Mouse (Mus musculus) Patski (cell line): ENCODE measurements around the gene Gm35134. TPM values are rescaled to one million over a fixed set of nuclear protein-coding genes. Genes with fewer than 3 reads are reported as not detected.
"Not testable (repeated sequence)": the region's sequence is repeated elsewhere in the genome, so short reads cannot be mapped to it uniquely, and the experiment has no call there.

Source experiments
- ATAC-seq: fragments of 100-300 bp; one replicate; pipeline ENCODE4 v1.8.0; 2021
- CTCF ChIA-PET: fragments of 350-600 bp; sonication (Branson Sonifier 250); formaldehyde crosslinking; loops from one replicate; lab custom pipeline; 2022; ENCODE audit warnings: inconsistent platforms; lab: Charles Lee
- POLR2A ChIA-PET: fragments of 350-600 bp; sonication (Branson Sonifier 250); formaldehyde crosslinking; loops from one replicate; lab custom pipeline; 2022; ENCODE audit warnings: antibody characterized with exemption, inconsistent platforms; lab: Charles Lee
- DNase-seq: peaks from one replicate; pipeline ENCODE4 v3.0.0-alpha.2; 2011; ENCODE audit warnings: low read depth, low spot score
- H3K27me3 ChIP-seq: fragments of 371-371 bp; one replicate; pipeline ENCODE4 v1.5.1; 2021
- in situ Hi-C: fragments of 300-500 bp; cut with MboI; formaldehyde crosslinking; loops from 3 replicates; pipeline ENCODE4 v1.11.1; 2018; ENCODE audit warnings: low pct_unique_long_range_greater_than_20kb, mixed read lengths
- polyA plus RNA-seq: library from polyadenylated mRNA; unstranded; gene quantifications from one replicate; pipeline ENCODE4 v1.2.3, GENCODE M21; 2021

Gene Gm35134
- polyA plus RNA-seq = not detected

DNA sequence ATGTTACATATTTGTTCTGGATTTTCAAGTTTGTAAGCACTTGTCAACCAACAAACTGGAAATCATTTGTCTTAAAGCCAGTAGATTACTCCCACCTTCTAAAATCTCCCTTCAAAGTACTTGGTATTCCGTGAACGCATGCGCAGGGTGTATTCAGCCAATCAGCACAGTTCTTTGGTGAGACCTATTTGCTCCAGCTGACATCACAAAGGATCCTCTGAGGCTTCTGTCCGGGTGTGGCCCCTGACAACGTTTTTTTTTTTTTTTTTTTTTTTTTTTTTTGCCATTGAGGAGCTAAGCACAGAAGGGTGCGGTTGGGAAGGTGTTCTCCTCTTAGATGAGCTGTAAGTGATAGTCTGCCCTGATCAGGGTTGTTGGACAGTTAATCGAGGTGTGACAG, at the start of gene Gm35134:
TSS of gene Gm35134 (plus strand) at position 301 of the 400 bp plus-strand sequence.
- H3K27me3 ChIP-seq, CTCF ChIA-PET, POLR2A ChIA-PET, DNase-seq, in situ Hi-C loops, ATAC-seq: not testable (repeated sequence)
